Mouse (Mus musculus) WW6 (cell line): ENCODE measurements at regions not wholly inside any gene's neighbourhood (a gene's known extent, or its start where the extent isn't known, plus 50 kb on each side); places are given as distances from the start of the nearest gene placed in this dataset.
"Not testable (repeated sequence)": the region's sequence is repeated elsewhere in the genome, so short reads cannot be mapped to it uniquely, and the experiment has no call there.

Experiments
- DNase-seq: peaks from one replicate; pipeline ENCODE4 v3.0.0-alpha.2; 2013; ENCODE audit warnings: low read depth, low spot score

GRCm38 (mm10) chr7:118320307-118320706 is 76.8 kb upstream of the Smg1 start:
- DNase-seq = no peak

GRCm38 (mm10) chr7:118318432-118319135 is 75.1 kb upstream of the Smg1 start:
- DNase-seq = no peak

- not testable (repeated sequence) for DNase-seq
Observed at GRCm38 (mm10) chr7:118314886-118315285, 71.4 kb upstream of the Smg1 start.

GRCm38 (mm10) chr7:118314228-118314658 is 70.8 kb upstream of the Smg1 start:
- DNase-seq = no peak

- no peak for DNase-seq
Observed at GRCm38 (mm10) chr7:118313818-118314217, 70.3 kb upstream of the Smg1 start.

GRCm38 (mm10) chr7:118309733-118310132 is 66.3 kb upstream of the Smg1 start:
- DNase-seq = no peak

- DNase-seq = no peak
Observed at GRCm38 (mm10) chr7:118308882-118309281, 65.4 kb upstream of the Smg1 start.

- peak; percentile 50 for DNase-seq
Observed at GRCm38 (mm10) chr7:118304812-118305211, 61.3 kb upstream of the Smg1 start.

- DNase-seq = no peak
Observed at GRCm38 (mm10) chr7:118304338-118304737, 60.9 kb upstream of the Smg1 start.

- DNase-seq = no peak
Observed at GRCm38 (mm10) chr7:118303921-118304320, 60.5 kb upstream of the Smg1 start.

GRCm38 (mm10) chr7:118300678-118301342 is 57.3 kb upstream of the Smg1 start:
- DNase-seq = no peak

GRCm38 (mm10) chr7:118297613-118298012 is 54.1 kb upstream of the Smg1 start:
- DNase-seq = peak; percentile 62

- no peak for DNase-seq
Observed at GRCm38 (mm10) chr7:118296856-118297518, 53.5 kb upstream of the Smg1 start.

GRCm38 (mm10) chr7:118295855-118296254 is 52.4 kb upstream of the Smg1 start:
- DNase-seq = no peak

- DNase-seq = no peak
Observed at GRCm38 (mm10) chr7:118295275-118295674, 51.8 kb upstream of the Smg1 start.

GRCm38 (mm10) chr7:118294637-118295036 is 51.2 kb upstream of the Smg1 start:
- DNase-seq = no peak
